Mouse (Mus musculus) hematopoietic stem cell, adult 5-6 weeks (primary cell): ENCODE results near the gene Vpreb3. TPM values are rescaled to one million over a fixed set of nuclear protein-coding genes. Genes with fewer than 3 reads are reported as not detected.

ENCODE experiments used
- total RNA-seq: library from RNA; stranded (forward); fragments of 172-1452, 232-1000 nt; gene quantifications from 2 replicates; pipeline ENCODE4 v1.2.3, GENCODE M21; 2017

Vpreb3 gene
- total RNA-seq, 1 experiment from 2014 or later = not detected

Other genes with a start within 250 kb of the Vpreb3 start
- gene Cabin1, start 178.7 kb upstream of the Vpreb3 start, total RNA-seq = 27.9 and 29.3 TPM in 2 replicates
- 44.2 and 44.6 TPM in 2 replicates for gene Ddt, start 169.6 kb upstream of the Vpreb3 start, total RNA-seq
- not detected in 2 replicates for gene Gm20441, start 162.1 kb upstream of the Vpreb3 start, total RNA-seq
- 12.2 and 12.6 TPM in 2 replicates for gene Gstt3, start 161.6 kb upstream of the Vpreb3 start, total RNA-seq
- 4.7 and 5.6 TPM in 2 replicates for gene Gstt1, start 144.5 kb upstream of the Vpreb3 start, total RNA-seq
- gene Gstt4, start 120.5 kb upstream of the Vpreb3 start, total RNA-seq = not detected in 2 replicates
- gene Gstt2, start 105.6 kb upstream of the Vpreb3 start, total RNA-seq = 19.4 and 24.0 TPM in 2 replicates
- gene Mif, start 82.8 kb upstream of the Vpreb3 start, total RNA-seq = 339 and 626 TPM in 2 replicates
- 1.8 and 4.2 TPM in 2 replicates for gene Derl3, start 49.6 kb upstream of the Vpreb3 start, total RNA-seq
- gene Smarcb1, start 21.4 kb upstream of the Vpreb3 start, total RNA-seq = 68.7 and 101 TPM in 2 replicates
- 12.6 and 52.1 TPM in 2 replicates for gene Chchd10, start 9.9 kb upstream of the Vpreb3 start, total RNA-seq
- gene Mmp11, start 6.6 kb upstream of the Vpreb3 start, total RNA-seq = 0.79 and 18.0 TPM in 2 replicates
- gene Gm867, start 2.4 kb upstream of the Vpreb3 start, total RNA-seq = not detected in 2 replicates
- 0.15 and 1.3 TPM in 2 replicates for gene Gm5134, start 11.5 kb downstream of the Vpreb3 start, total RNA-seq
- gene Zfp280b, start 89.6 kb downstream of the Vpreb3 start, total RNA-seq = 5.6 and 8.6 TPM in 2 replicates
- not detected in 2 replicates for gene Slc5a4b, start 167.9 kb downstream of the Vpreb3 start, total RNA-seq
- not detected in 2 replicates for gene Slc5a4a, start 204.4 kb downstream of the Vpreb3 start, total RNA-seq